Mouse (Mus musculus) stomach, postnatal 0 days (tissue): ENCODE data around the gene Trp53bp1. TPM values are rescaled to one million over a fixed set of nuclear protein-coding genes. Genes with fewer than 3 reads are reported as not detected.

Experiments used
- ATAC-seq: fragments of 200-750 bp; cut with Nextera tagmentation; 2 replicates; pipeline ENCODE4 v1.8.0; 2017; ENCODE audit not compliant: low FRiP score, low TSS enrichment
- DNase-seq: peaks from one replicate; pipeline ENCODE4 v3.0.0-alpha.2; 2016; ENCODE audit warnings: low spot score
- H3K27ac ChIP-seq: fragments of 300-500 bp; sonication (generic); replicated peaks from 2 replicates; pipeline ENCODE4 v1.5.1; 2014; ENCODE audit warnings: mild to moderate bottlenecking, control low read depth
- H3K27me3 ChIP-seq: fragments of 300-500 bp; sonication (generic); 2 replicates; pipeline ENCODE4 v1.6.1; 2014; ENCODE audit warnings: low read length; ENCODE audit not compliant: control insufficient read depth, insufficient read depth
- H3K36me3 ChIP-seq: fragments of 300-500 bp; sonication (generic); 2 replicates; pipeline ENCODE4 v1.6.1; 2014; ENCODE audit warnings: low read length, mixed read lengths; ENCODE audit not compliant: control insufficient read depth, insufficient read depth
- H3K4me1 ChIP-seq: fragments of 300-500 bp; sonication (generic); replicated peaks from 2 replicates; pipeline ENCODE4 v1.6.1; 2014; ENCODE audit warnings: antibody characterized with exemption; ENCODE audit not compliant: control insufficient read depth, insufficient read depth
- H3K4me2 ChIP-seq: fragments of 300-500 bp; sonication (generic); replicated peaks from 2 replicates; pipeline ENCODE4 v1.6.1; 2014; ENCODE audit warnings: low read depth, mild to moderate bottlenecking, control low read depth, moderate library complexity
- H3K4me3 ChIP-seq: fragments of 300-500 bp; sonication (generic); 2 replicates; pipeline ENCODE4 v1.5.1; 2014; ENCODE audit warnings: low read depth, low read length, control low read depth
- H3K9ac ChIP-seq: fragments of 300-500 bp; sonication (generic); 2 replicates; pipeline ENCODE4 v1.6.1; 2014; ENCODE audit warnings: mild to moderate bottlenecking, low read length, control low read depth, mixed read lengths
- H3K9me3 ChIP-seq: fragments of 300-500 bp; sonication (generic); 2 replicates; pipeline ENCODE4 v1.6.1; 2016; ENCODE audit warnings: low read length; ENCODE audit not compliant: control insufficient read depth
- CTCF ChIP-seq: IDR thresholded peaks from 2 replicates; pipeline ENCODE4 v1.5.1; 2016; ENCODE audit warnings: antibody characterized with exemption, low read depth, mild to moderate bottlenecking, moderate library complexity
- EP300 ChIP-seq: optimal IDR thresholded peaks from 2 replicates; pipeline ENCODE3; 2016; ENCODE audit warnings: antibody characterized with exemption
- WGBS: fragments of 180-500 bp; shearing (Covaris S2); extraction: QIAGEN DNeasy Blood & Tissue Kit; methylation state at CpG from one replicate; pipeline ENCODE4 v1.1.7; 2014; 5-methylcytosine and 5-hydroxymethylcytosine counted together
- polyA plus RNA-seq: library from polyadenylated mRNA; unstranded; fragments of >200 nt; fragmentation: Nextera tagmentation; extraction: Ambion mirVana; gene quantifications from 2 replicates; pipeline ENCODE4 v1.2.1, GENCODE M21; 2015

The Trp53bp1 gene
- 9.6 and 10.6 TPM in 2 replicates for polyA plus RNA-seq

- no peaks in the 10 kb centered on the region; the same call in 1 of the 2 replicates for H3K36me3 ChIP-seq
- H3K9ac ChIP-seq: peak within 1 kb of the TSS; percentile 74
- H3K9me3 ChIP-seq: no peaks in the 10 kb centered on the region
- DNase-seq (peak; percentile 93), ATAC-seq (peak; percentile 100)
- H3K27ac ChIP-seq: 0 out of 2 replicates have a peak within 1 kb of the TSS, but pooled peaks have one; percentile 35
- no peaks in the 10 kb centered on the region for H3K27me3 ChIP-seq
- peak within 1 kb of the TSS; percentile 96 for H3K4me3 ChIP-seq
- TF ChIP-seq EP300 (no peak), CTCF (peak; percentile 34; the same call in 1 of the 2 replicates)
- no peaks in the 10 kb centered on the region for H3K4me1 ChIP-seq
- under 1% methylated on average over 37 of the region's 37 CpGs for WGBS
- peak within 1 kb of the TSS; percentile 75 for H3K4me2 ChIP-seq
Observed at GRCm38 (mm10) chr2:121271236-121271927, at the start of gene Trp53bp1. Trp53bp1 (minus strand) TSS chr2:121271407.

- ATAC-seq (no peak), DNase-seq (no peak)
- Histone ChIP-seq H3K27ac (no peak overlapping the region), H3K9ac (no peak overlapping the region), H3K9me3 (no peaks in the 10 kb centered on the region), H3K27me3 (no peaks in the 10 kb centered on the region), H3K4me1 (no peaks in the 10 kb centered on the region), H3K36me3 (no peaks in the 10 kb centered on the region), H3K4me2 (no peak overlapping the region), H3K4me3 (no peak overlapping the region)
- TF ChIP-seq CTCF (no peak), EP300 (no peak)
- WGBS: 69% methylated on average over 8 of the region's 8 CpGs
Observed at GRCm38 (mm10) chr2:121316278-121316677, 45.1 kb upstream of the Trp53bp1 start.

- H3K4me2 ChIP-seq: peak overlapping the region; percentile 36; the same call in 1 of the 2 replicates
- 13% methylated on average over 5 of the region's 5 CpGs for WGBS
- no peak overlapping the region for H3K4me3 ChIP-seq
- no peak overlapping the region for H3K9ac ChIP-seq
- H3K4me1 ChIP-seq: no peaks in the 10 kb centered on the region
- H3K9me3 ChIP-seq: no peaks in the 10 kb centered on the region
- TF ChIP-seq EP300: no peak
- TF ChIP-seq CTCF: no peak
- DNase-seq: peak; percentile 31
- peaks cover 6% of the 10 kb centered on the region; the same call in 1 of the 2 replicates for H3K36me3 ChIP-seq
- peak; percentile 58 for ATAC-seq
- H3K27me3 ChIP-seq: no peaks in the 10 kb centered on the region
- no peak overlapping the region for H3K27ac ChIP-seq
Observed at GRCm38 (mm10) chr2:121308997-121309416, 37.8 kb upstream of the Trp53bp1 start.

GRCm38 (mm10) chr2:121300036-121300435 is 28.8 kb upstream of the Trp53bp1 start:
- no peak overlapping the region for H3K9ac ChIP-seq
- no peaks in the 10 kb centered on the region for H3K27me3 ChIP-seq
- ATAC-seq: no peak
- no peak overlapping the region for H3K27ac ChIP-seq
- WGBS: 77% methylated on average over 10 of the region's 10 CpGs
- H3K4me2 ChIP-seq: no peak overlapping the region
- H3K36me3 ChIP-seq: peaks cover 2% of the 10 kb centered on the region; the same call in 1 of the 2 replicates
- TF ChIP-seq CTCF (no peak), EP300 (no peak)
- no peak for DNase-seq
- no peak overlapping the region for H3K4me3 ChIP-seq
- no peaks in the 10 kb centered on the region; the same call in 1 of the 2 replicates for H3K4me1 ChIP-seq
- no peaks in the 10 kb centered on the region for H3K9me3 ChIP-seq

GRCm38 (mm10) chr2:121299471-121299870 is 28.3 kb upstream of the Trp53bp1 start:
- Histone ChIP-seq H3K27ac (no peak overlapping the region), H3K9me3 (no peaks in the 10 kb centered on the region), H3K4me2 (no peak overlapping the region), H3K9ac (no peak overlapping the region), H3K4me1 (peaks cover 2% of the 10 kb centered on the region; the same call in 1 of the 2 replicates), H3K36me3 (no peaks in the 10 kb centered on the region), H3K27me3 (no peaks in the 10 kb centered on the region), H3K4me3 (no peak overlapping the region)
- ATAC-seq: no peak
- TF ChIP-seq EP300 (no peak), CTCF (no peak)
- DNase-seq: no peak
- WGBS: 89% methylated on average over 17 of the region's 17 CpGs

GRCm38 (mm10) chr2:121298131-121298530 is 26.9 kb upstream of the Trp53bp1 start:
- TF ChIP-seq CTCF (no peak), EP300 (no peak)
- H3K27ac ChIP-seq: no peak overlapping the region
- WGBS: 17% methylated on average over 7 of the region's 8 CpGs
- H3K4me2 ChIP-seq: no peak overlapping the region
- DNase-seq (peak; percentile 55), ATAC-seq (peak; percentile 41; the same call in 1 of the 2 replicates)
- no peak overlapping the region for H3K4me3 ChIP-seq
- no peaks in the 10 kb centered on the region for H3K36me3 ChIP-seq
- H3K9ac ChIP-seq: no peak overlapping the region
- no peaks in the 10 kb centered on the region for H3K9me3 ChIP-seq
- H3K27me3 ChIP-seq: no peaks in the 10 kb centered on the region
- H3K4me1 ChIP-seq: peaks cover 7% of the 10 kb centered on the region; the same call in 1 of the 2 replicates
